Mouse (Mus musculus) midbrain, postnatal 0 days (tissue): ENCODE data around the gene Arxes2. TPM values are rescaled to one million over a fixed set of nuclear protein-coding genes. Genes with fewer than 3 reads are reported as not detected.
"Not testable (repeated sequence)": the region's sequence is repeated elsewhere in the genome, so short reads cannot be mapped to it uniquely, and the experiment has no call there.

Source experiments
- ATAC-seq: fragments of 200-750 bp; cut with Nextera tagmentation; 2 replicates; pipeline ENCODE4 v1.8.0; 2017; ENCODE audit warnings: moderate number of reproducible peaks, mild to moderate bottlenecking, moderate TSS enrichment, moderate library complexity; ENCODE audit not compliant: low FRiP score
- DNase-seq: peaks from one replicate; pipeline ENCODE4 v3.0.0-alpha.2; 2015; ENCODE audit warnings: low spot score
- H3K27ac ChIP-seq: fragments of 300-500 bp; sonication (generic); 2 replicates; pipeline ENCODE4 v1.5.1; 2014; ENCODE audit warnings: low read depth, mild to moderate bottlenecking, low read length, mixed read lengths
- H3K27me3 ChIP-seq: fragments of 300-500 bp; sonication (generic); 2 replicates; pipeline ENCODE4 v1.6.1; 2014; ENCODE audit warnings: low read length, control low read depth, mixed read lengths; ENCODE audit not compliant: insufficient read depth
- H3K36me3 ChIP-seq: fragments of 300-500 bp; sonication (generic); 2 replicates; pipeline ENCODE4 v1.6.1; 2014; ENCODE audit warnings: low read length, control low read depth, mixed read lengths; ENCODE audit not compliant: insufficient read depth
- H3K4me1 ChIP-seq: fragments of 300-500 bp; sonication (generic); 2 replicates; pipeline ENCODE4 v1.6.1; 2014; ENCODE audit warnings: mild to moderate bottlenecking, control low read depth, antibody characterized with exemption, low read length, mixed read lengths; ENCODE audit not compliant: insufficient read depth
- H3K4me2 ChIP-seq: fragments of 300-500 bp; sonication (generic); 2 replicates; pipeline ENCODE4 v1.6.1; 2014; ENCODE audit warnings: low read depth, mild to moderate bottlenecking, low read length, mixed read lengths; ENCODE audit not compliant: poor library complexity, severe bottlenecking
- H3K4me3 ChIP-seq: fragments of 300-500 bp; sonication (generic); 2 replicates; pipeline ENCODE4 v1.5.1; 2014; ENCODE audit warnings: low read depth, mild to moderate bottlenecking, low read length, moderate library complexity
- H3K9ac ChIP-seq: fragments of 300-500 bp; sonication (generic); replicated peaks from 2 replicates; pipeline ENCODE4 v1.6.1; 2014; ENCODE audit warnings: mild to moderate bottlenecking, low read length, moderate library complexity, mixed read lengths; ENCODE audit not compliant: poor library complexity, severe bottlenecking
- H3K9me3 ChIP-seq: fragments of 300-500 bp; sonication (generic); 2 replicates; pipeline ENCODE4 v1.6.1; 2016; ENCODE audit warnings: low read length, control low read depth
- CTCF ChIP-seq: IDR thresholded peaks from 2 replicates; pipeline ENCODE4 v1.5.1; 2016; ENCODE audit warnings: antibody characterized with exemption, mild to moderate bottlenecking
- WGBS: fragments of 180-500 bp; shearing (Covaris S2); extraction: QIAGEN DNeasy Blood & Tissue Kit; methylation state at CpG from one replicate; pipeline ENCODE4 v1.1.7; 2014; 5-methylcytosine and 5-hydroxymethylcytosine counted together
- polyA plus RNA-seq: library from polyadenylated mRNA; unstranded; fragments of >200 nt; fragmentation: Nextera tagmentation; extraction: Ambion mirVana; gene quantifications from 2 replicates; pipeline ENCODE4 v1.2.1, GENCODE M21; 2015
- total RNA-seq: library from RNA; depleted of rRNA; stranded (reverse); fragments of >200 nt; gene quantifications from 2 replicates; pipeline ENCODE4 v1.2.3, GENCODE M21; 2014; rRNA removed

The Arxes2 gene
- 238 and 253 TPM in 2 replicates for total RNA-seq
- 387 and 388 TPM in 2 replicates for polyA plus RNA-seq

DNA sequence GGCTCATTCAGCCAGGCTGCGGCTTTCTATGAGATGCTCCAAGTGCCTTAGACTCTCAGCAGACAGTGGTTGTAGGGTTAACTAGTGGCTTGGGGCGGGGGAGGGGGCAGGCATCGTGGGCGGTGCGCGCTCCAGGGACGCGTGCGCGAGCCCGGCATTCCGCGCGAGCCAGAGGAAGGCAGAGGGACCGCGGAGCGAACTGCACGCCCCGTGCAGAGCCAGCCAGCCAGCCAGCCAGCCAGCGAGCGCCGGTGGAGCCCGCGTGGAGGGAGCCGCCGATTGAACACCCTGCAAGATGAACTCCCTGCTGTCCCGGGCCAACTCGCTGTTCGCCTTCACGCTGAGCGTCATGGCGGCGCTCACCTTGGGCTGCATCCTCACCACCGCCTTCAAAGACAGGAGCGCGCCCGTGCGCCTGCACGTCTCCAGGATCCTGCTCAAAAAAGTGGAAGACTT is at the start of gene Arxes2:
Gene Arxes2 (plus strand): TSS at position 161 of the 456 bp plus-strand sequence.
- not testable (repeated sequence) for H3K27me3 ChIP-seq, H3K27ac ChIP-seq, H3K9ac ChIP-seq, H3K36me3 ChIP-seq, H3K4me1 ChIP-seq, DNase-seq, H3K9me3 ChIP-seq
- ATAC-seq: peak; percentile 92
- Histone ChIP-seq H3K4me3 (peak within 1 kb of the TSS; percentile 38), H3K4me2 (peak within 1 kb of the TSS; percentile 39)
- WGBS: 20% methylated on average over 1 of the region's 39 CpGs

DNA sequence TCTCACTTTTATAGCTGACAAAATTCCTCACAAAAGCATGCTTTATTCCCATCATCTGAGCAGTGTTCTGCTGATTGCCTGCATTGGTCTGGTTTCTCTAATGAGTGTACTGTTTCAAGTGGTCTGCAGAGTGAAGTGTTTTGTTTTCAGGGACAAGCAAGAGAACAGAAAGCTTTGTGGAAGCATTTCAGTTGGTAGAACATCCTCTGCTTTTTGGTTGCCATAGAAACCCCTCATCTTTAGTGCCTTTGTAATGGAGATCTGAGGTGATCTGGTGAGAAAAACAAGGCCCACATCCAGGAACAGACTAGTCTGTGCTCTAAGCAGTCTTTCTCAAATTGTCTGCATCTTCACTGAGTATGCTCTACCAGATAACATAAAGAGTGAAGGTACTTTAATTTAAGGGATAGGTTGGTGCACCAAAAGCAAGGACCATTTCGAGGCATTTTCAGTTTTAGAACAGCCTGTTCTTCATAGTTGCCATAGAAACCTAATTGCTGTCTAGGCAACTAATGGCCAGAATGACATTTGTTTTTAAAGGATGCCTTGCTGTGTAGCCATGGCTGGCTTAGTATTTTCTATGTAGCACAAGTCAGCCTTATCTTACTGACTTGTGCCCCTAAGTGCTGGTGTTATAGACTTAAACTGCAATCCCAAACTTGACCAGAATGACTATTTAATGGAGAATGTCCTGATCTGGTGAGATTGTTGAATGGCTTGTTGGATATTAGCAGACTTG is 44.8 kb upstream of the Arxes2 start:
- no peak for TF ChIP-seq CTCF
- no peak overlapping the region for H3K4me3 ChIP-seq
- no peak overlapping the region for H3K9ac ChIP-seq
- ATAC-seq (peak; percentile 31; the same call in 1 of the 2 replicates), DNase-seq (peak; percentile 50)
- 42% methylated on average over 1 of the region's 1 CpGs for WGBS
- H3K27ac ChIP-seq: peak overlapping the region; percentile 59
- no peaks in the 10 kb centered on the region for H3K4me1 ChIP-seq
- H3K27me3 ChIP-seq: no peaks in the 10 kb centered on the region
- H3K9me3 ChIP-seq: no peaks in the 10 kb centered on the region
- no peak overlapping the region for H3K4me2 ChIP-seq
- H3K36me3 ChIP-seq: no peaks in the 10 kb centered on the region

DNA sequence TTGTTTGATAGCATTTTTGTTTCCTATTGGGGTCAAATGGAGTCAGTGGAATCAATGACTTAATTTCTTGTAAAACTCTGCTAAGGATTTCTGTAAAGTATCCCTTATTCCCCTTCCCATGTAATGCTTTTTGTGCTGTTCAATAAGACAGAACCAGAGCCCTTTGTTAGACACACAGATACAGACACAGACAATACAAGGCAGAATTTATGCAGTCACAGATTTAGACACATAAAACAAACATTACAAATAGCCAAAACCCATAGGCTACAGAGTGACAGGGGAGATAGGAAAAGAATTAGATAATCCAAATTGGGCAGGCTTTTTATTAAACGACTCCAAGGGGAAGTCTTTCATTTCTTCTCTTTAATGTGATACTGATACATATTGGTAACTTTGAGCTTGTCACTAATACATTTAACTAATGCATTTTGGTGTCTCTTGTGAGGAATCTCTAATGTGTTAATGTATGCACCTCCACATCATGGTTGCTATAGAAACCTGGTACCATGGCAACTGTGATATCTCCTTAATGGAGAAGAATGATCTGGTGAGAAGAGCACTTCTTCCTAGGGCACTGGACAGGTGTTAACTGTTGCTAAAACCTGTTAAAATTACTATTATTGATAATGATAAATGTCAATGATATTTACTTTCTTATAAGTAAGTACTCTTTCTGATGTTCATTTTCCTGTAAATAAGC is 36.5 kb upstream of the Arxes2 start:
- WGBS: 46% methylated on average over 1 of the region's 1 CpGs
- TF ChIP-seq CTCF: no peak
- no peak overlapping the region for H3K9ac ChIP-seq
- ATAC-seq (peak; percentile 84; the same call in 1 of the 2 replicates), DNase-seq (peak; percentile 63)
- no peaks in the 10 kb centered on the region for H3K9me3 ChIP-seq
- no peaks in the 10 kb centered on the region for H3K27me3 ChIP-seq
- no peak overlapping the region for H3K4me3 ChIP-seq
- H3K27ac ChIP-seq: peak overlapping the region; percentile 73
- H3K4me2 ChIP-seq: no peak overlapping the region
- H3K4me1 ChIP-seq: no peaks in the 10 kb centered on the region
- H3K36me3 ChIP-seq: no peaks in the 10 kb centered on the region

DNA sequence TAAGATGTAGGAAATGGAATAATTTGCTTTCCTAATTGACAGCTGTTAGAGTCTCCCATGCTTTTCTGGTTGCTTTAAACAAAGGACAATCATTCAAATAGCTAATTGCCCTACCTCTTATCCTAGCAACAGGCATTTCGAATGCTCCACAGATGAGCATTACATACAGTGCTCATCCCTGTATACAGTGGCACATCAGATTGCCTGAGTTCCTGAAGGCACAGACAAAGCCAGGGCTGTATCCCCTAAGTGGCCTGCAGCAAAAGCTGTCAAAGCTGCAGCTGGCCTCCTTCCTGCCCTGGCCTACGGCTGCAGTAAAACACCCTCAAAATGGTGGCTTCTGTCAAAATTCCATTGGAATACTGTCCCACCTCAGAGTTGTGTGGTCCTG is 35.9 kb upstream of the Arxes2 start:
- Histone ChIP-seq H3K36me3 (no peaks in the 10 kb centered on the region), H3K9me3 (no peaks in the 10 kb centered on the region), H3K27ac (peak overlapping the region; percentile 73), H3K4me2 (no peak overlapping the region), H3K27me3 (no peaks in the 10 kb centered on the region), H3K9ac (no peak overlapping the region), H3K4me1 (no peaks in the 10 kb centered on the region), H3K4me3 (no peak overlapping the region)
- no peak for TF ChIP-seq CTCF
- DNase-seq: no peak
- WGBS: 51% methylated on average over 2 of the region's 2 CpGs
- peak; percentile 63; the same call in 1 of the 2 replicates for ATAC-seq

DNA sequence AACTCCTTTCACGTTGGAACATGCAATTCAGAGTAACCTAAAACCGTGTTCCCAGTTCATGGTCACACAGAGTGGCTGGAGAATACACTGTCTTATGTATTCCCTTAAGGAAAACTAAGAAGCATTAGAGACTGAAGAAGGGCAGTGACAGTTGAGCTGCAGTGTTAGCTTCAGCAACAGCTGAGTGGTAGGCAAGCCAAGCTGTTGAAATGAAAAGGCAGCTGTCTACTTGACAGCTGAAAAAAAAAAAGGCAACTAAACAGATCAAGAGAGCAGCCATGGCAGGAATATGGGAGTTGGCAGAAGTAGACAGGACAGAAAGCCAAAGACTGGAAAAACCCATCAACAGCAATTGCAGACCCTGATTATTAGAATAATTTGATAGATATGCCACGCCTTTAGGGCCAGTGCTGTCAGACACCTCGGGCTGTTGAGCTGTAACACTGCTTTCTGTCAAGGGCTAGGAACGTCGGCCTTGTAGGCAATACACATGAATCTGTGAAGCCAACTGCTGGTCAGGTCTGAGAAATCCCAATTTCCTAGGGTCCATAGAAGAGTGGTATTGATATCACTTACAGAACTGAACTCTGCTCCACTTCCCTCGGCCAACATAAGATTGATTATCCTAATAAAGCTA is 34.9 kb upstream of the Arxes2 start:
- H3K9me3 ChIP-seq: no peaks in the 10 kb centered on the region
- DNase-seq (no peak), ATAC-seq (no peak)
- H3K4me3 ChIP-seq: no peak overlapping the region
- H3K4me2 ChIP-seq: no peak overlapping the region
- no peaks in the 10 kb centered on the region for H3K27me3 ChIP-seq
- TF ChIP-seq CTCF: no peak
- H3K4me1 ChIP-seq: no peaks in the 10 kb centered on the region
- H3K36me3 ChIP-seq: no peaks in the 10 kb centered on the region
- peak overlapping the region; percentile 73 for H3K27ac ChIP-seq
- no peak overlapping the region for H3K9ac ChIP-seq
- WGBS: 75% methylated on average over 7 of the region's 7 CpGs
